Mouse (Mus musculus): Measurements from ENCODE around the gene Zfpl1. TPM values are rescaled to one million over a fixed set of nuclear protein-coding genes. Genes with fewer than 3 reads are reported as not detected.

Gene Zfpl1
- polyA plus RNA-seq, 1 experiment = 106 TPM

Other genes with a start within 250 kb of the Zfpl1 start
- gene Frmd8, start 209.7 kb downstream of the Zfpl1 start, polyA plus RNA-seq (2012; rRNA removed) = 15.1 and 15.9 TPM in 2 replicates
- gene Slc25a45, start 207.1 kb downstream of the Zfpl1 start, polyA plus RNA-seq (2012; rRNA removed) = 17.3 and 25.7 TPM in 2 replicates
- 0.70 and 0.75 TPM in 2 replicates for gene Tigd3, start 190.8 kb downstream of the Zfpl1 start, polyA plus RNA-seq (2012; rRNA removed)
- gene Dpf2, start 171.9 kb downstream of the Zfpl1 start, polyA plus RNA-seq (2012; rRNA removed) = 71.5 and 79.4 TPM in 2 replicates
- gene Cdc42ep2, start 160.1 kb downstream of the Zfpl1 start, polyA plus RNA-seq (2012; rRNA removed) = 12.9 and 17.6 TPM in 2 replicates
- 29.1 and 43.2 TPM in 2 replicates for gene Pola2, start 120.8 kb downstream of the Zfpl1 start, polyA plus RNA-seq (2012; rRNA removed)
- gene Slc22a20, start 98.8 kb downstream of the Zfpl1 start, polyA plus RNA-seq (2012; rRNA removed) = not detected in 2 replicates
- 70.6 and 85.2 TPM in 2 replicates for gene Capn1, start 69.1 kb downstream of the Zfpl1 start, polyA plus RNA-seq (2012; rRNA removed)
- gene Syvn1, start 38.4 kb downstream of the Zfpl1 start, polyA plus RNA-seq (2012; rRNA removed) = 55.6 and 104 TPM in 2 replicates
- 28.3 and 29.0 TPM in 2 replicates for gene Mrpl49, start 27.2 kb downstream of the Zfpl1 start, polyA plus RNA-seq (2012; rRNA removed)
- gene Fau, start 27.1 kb downstream of the Zfpl1 start, polyA plus RNA-seq (2012; rRNA removed) = 1,249 and 1,627 TPM in 2 replicates
- gene Znhit2, start 23.8 kb downstream of the Zfpl1 start, polyA plus RNA-seq (2012; rRNA removed) = 60.6 and 60.9 TPM in 2 replicates
- gene Tm7sf2, start 16.6 kb downstream of the Zfpl1 start, polyA plus RNA-seq (2012; rRNA removed) = 98.2 and 115 TPM in 2 replicates
- gene Vps51, start 7.7 kb downstream of the Zfpl1 start, polyA plus RNA-seq (2012; rRNA removed) = 56.9 and 64.6 TPM in 2 replicates
- gene Tmem262, start 4.9 kb downstream of the Zfpl1 start, polyA plus RNA-seq (2012; rRNA removed) = 1.2 TPM in 1 of 2 replicates, not detected in the other
- gene Gm28374, start 2.7 kb downstream of the Zfpl1 start, polyA plus RNA-seq (2012; rRNA removed) = 0.20 and 0.23 TPM in 2 replicates
- gene Cdca5, start within 50 bp of the Zfpl1 start, polyA plus RNA-seq (2012; rRNA removed) = 1.0 TPM in 2 replicates
- 0.37 TPM in 1 of 2 replicates, not detected in the other for gene AC131692.1, start 9.5 kb upstream of the Zfpl1 start, polyA plus RNA-seq (2012; rRNA removed)
- 0.06 and 0.12 TPM in 2 replicates for gene Naaladl1, start 20.8 kb upstream of the Zfpl1 start, polyA plus RNA-seq (2012; rRNA removed)
- 25.5 and 26.0 TPM in 2 replicates for gene Sac3d1, start 33.7 kb upstream of the Zfpl1 start, polyA plus RNA-seq (2012; rRNA removed)
- 27.6 and 31.0 TPM in 2 replicates for gene Snx15, start 43.3 kb upstream of the Zfpl1 start, polyA plus RNA-seq (2012; rRNA removed)
- gene Batf2, start 56.0 kb upstream of the Zfpl1 start, polyA plus RNA-seq (2012; rRNA removed) = 2.8 and 2.9 TPM in 2 replicates
- 141 and 162 TPM in 2 replicates for gene Arl2, start 56.6 kb upstream of the Zfpl1 start, polyA plus RNA-seq (2012; rRNA removed)
- 0.16 and 0.22 TPM in 2 replicates for gene Majin, start 99.4 kb upstream of the Zfpl1 start, polyA plus RNA-seq (2012; rRNA removed)
- 1.7 and 2.8 TPM in 2 replicates for gene Gpha2, start 141.4 kb upstream of the Zfpl1 start, polyA plus RNA-seq (2012; rRNA removed)
- gene Ppp2r5b, start 150.9 kb upstream of the Zfpl1 start, polyA plus RNA-seq (2012; rRNA removed) = 54.3 and 61.5 TPM in 2 replicates
- gene Atg2a, start 156.7 kb upstream of the Zfpl1 start, polyA plus RNA-seq (2012; rRNA removed) = 23.4 and 25.0 TPM in 2 replicates
- gene Ehd1, start 191.8 kb upstream of the Zfpl1 start, polyA plus RNA-seq (2012; rRNA removed) = 156 and 198 TPM in 2 replicates
- 16.2 and 16.6 TPM in 2 replicates for gene Cdc42bpg, start 221.5 kb upstream of the Zfpl1 start, polyA plus RNA-seq (2012; rRNA removed)